Mouse (Mus musculus) C3H10T1/2 (cell line): Measurements from ENCODE around the gene Gm12887. TPM values are rescaled to one million over a fixed set of nuclear protein-coding genes. Genes with fewer than 3 reads are reported as not detected.

Experiments used
- polyA plus RNA-seq, 2 experiments: library from polyadenylated mRNA; unstranded; fragments of >200 nt; fragmentation: generic; extraction: Trizol; gene quantifications; one replicate each; pipeline ENCODE4 v1.2.1; 2012; ENCODE audit warnings: missing spikeins in 2 of 2

Gm12887 gene
- polyA plus RNA-seq: not detected

DNA sequence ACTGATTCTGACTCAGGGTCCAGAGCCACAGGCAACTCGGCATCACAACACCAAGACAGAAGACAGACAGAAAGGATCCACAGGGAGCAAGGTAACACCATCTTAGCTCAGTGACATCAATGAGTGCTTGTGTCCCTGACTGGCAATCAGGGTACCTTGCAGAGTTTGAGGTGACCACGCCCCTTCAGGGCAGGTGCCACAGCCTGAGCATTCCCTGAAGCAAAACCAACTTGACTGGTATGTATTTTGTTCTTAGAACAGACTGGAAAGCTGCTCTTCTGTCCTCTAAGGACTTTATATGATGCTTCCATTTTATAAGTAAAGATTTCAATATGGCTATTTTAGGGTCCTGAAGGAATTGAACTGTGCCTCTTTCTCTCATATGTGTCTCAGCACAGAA, at the start of gene Gm12887:
Gm12887 (minus strand) TSS at position 101 of the 400 bp plus-strand sequence.

Other genes starting within 250 kb of the Gm12887 start
- not detected for gene Gm12886, start 199.0 kb downstream of the Gm12887 start, polyA plus RNA-seq